In genomic region chr8:107684721-107685691, GRCm38 (mm10) we compare ENCODE assay signal across 9 mouse cellular contexts.
DNase-seq lines count a peak whose midpoint lies in the region; ATAC-seq and TF ChIP-seq lines count a peak whose summit lies in the region.
"Had no signal": no experiment of that assay in that cellular context is flagged by ENCODE, and none has a peak within 500 bp of the region (broad histone marks: within the 10 kb centered on the region; RNA-seq: fewer than 3 reads in every experiment).

No protein-coding gene starts in this region.

- ATAC-seq in limb, embryonic 14.5 days (ENCODE audit: low FRiP score, low read depth), result peak; percentile 79; the same call in 1 of the 2 replicates
- ATAC-seq in stomach, embryonic 15.5 days (ENCODE audit: insufficient read depth, low FRiP score, low read depth), result no peak

- DNase-seq in kidney, adult 2 months, result peak; percentile 4
- no peak for DNase-seq in kidney, adult 11 months
- peak; percentile 32 for DNase-seq in NIH3T3 (ENCODE audit: low read depth)
- DNase-seq in cerebellum, postnatal 36 days, result peak; percentile 40 to 43
- DNase-seq in heart, postnatal 4 days, result peak; percentile 11
- DNase-seq in limb, embryonic 14.5 days (ENCODE audit: low spot score), result peak; percentile 68
- no peak for DNase-seq in adrenal gland, postnatal 25 days

- no peaks in the 10 kb centered on the region for H3K4me1 ChIP-seq in kidney, adult 2 months (ENCODE audit: control insufficient read depth, insufficient read depth, low read length)
- peaks cover 10% of the 10 kb centered on the region for H3K4me1 ChIP-seq in limb, embryonic 14.5 days (ENCODE audit: control insufficient read depth, insufficient read depth, low read length)
- no peaks in the 10 kb centered on the region for H3K4me1 ChIP-seq in stomach, embryonic 15.5 days

- H3K9me3 ChIP-seq in limb, embryonic 14.5 days (ENCODE audit: control insufficient read depth, low read length), result no peaks in the 10 kb centered on the region
- H3K9me3 ChIP-seq in stomach, embryonic 15.5 days, result no peaks in the 10 kb centered on the region

- 66% methylated on average over 29 of the region's 29 CpGs for WGBS in kidney, adult 2 months
- WGBS in limb, embryonic 14.5 days, result 31% methylated on average over 29 of the region's 29 CpGs
- 54% methylated on average over 28 of the region's 29 CpGs for WGBS in stomach, embryonic 15.5 days

- H3K4me3 ChIP-seq in kidney, adult 2 months (ENCODE audit: insufficient read depth, low read depth, low read length), result no peak overlapping the region
- peak overlapping the region; percentile 6 for H3K4me3 ChIP-seq in limb, embryonic 14.5 days (replicated peaks; ENCODE audit: low read length)
- no peak overlapping the region for H3K4me3 ChIP-seq in stomach, embryonic 15.5 days (replicated peaks)
- H3K4me3 ChIP-seq: myocyte had no signal

- H3K9ac ChIP-seq in limb, embryonic 14.5 days (ENCODE audit: low read depth, low read length, severe bottlenecking), result no peak overlapping the region
- H3K9ac ChIP-seq in stomach, embryonic 15.5 days, result no peak overlapping the region

- no peaks in the 10 kb centered on the region for H3K36me3 ChIP-seq in kidney, adult 2 months (ENCODE audit: control insufficient read depth, insufficient read depth, low read length)
- H3K36me3 ChIP-seq in limb, embryonic 14.5 days (ENCODE audit: control insufficient read depth, insufficient read depth, low read length), result no peaks in the 10 kb centered on the region
- H3K36me3 ChIP-seq in stomach, embryonic 15.5 days, result no peaks in the 10 kb centered on the region

- H3K4me2 ChIP-seq in limb, embryonic 14.5 days (replicated peaks; ENCODE audit: low read depth, low read length, severe bottlenecking), result peak overlapping the region; percentile 25
- peak overlapping the region; percentile 25; the same call in 1 of the 2 replicates for H3K4me2 ChIP-seq in stomach, embryonic 15.5 days

- TF ChIP-seq CTCF in kidney, adult 2 months (conservative IDR thresholded peaks at IDR 0.05; ENCODE audit: insufficient read depth, insufficient read length, low read depth, low read length), result peak; percentile 37

- no peak overlapping the region for H3K27ac ChIP-seq in kidney, adult 2 months (ENCODE audit: insufficient read depth, low read depth, low read length)
- peak overlapping the region; percentile 21 for H3K27ac ChIP-seq in limb, embryonic 14.5 days (replicated peaks; ENCODE audit: low read depth, low read length)
- peak overlapping the region; percentile 41; the same call in 1 of the 2 replicates for H3K27ac ChIP-seq in stomach, embryonic 15.5 days

- TF ChIP-seq POLR2A in kidney, adult 2 months (IDR thresholded peaks at IDR 0.05; ENCODE audit: low read depth, low read length), result no peak
- TF ChIP-seq POLR2A in limb, embryonic 14.5 days (IDR thresholded peaks at IDR 0.05; ENCODE audit: borderline replicate concordance, extremely low read depth, insufficient read depth, insufficient read length), result no peak

- H3K27me3 ChIP-seq in kidney, adult 2 months (replicated peaks; ENCODE audit: control insufficient read depth, insufficient read depth, low read length), result no peaks in the 10 kb centered on the region
- no peaks in the 10 kb centered on the region for H3K27me3 ChIP-seq in limb, embryonic 14.5 days (ENCODE audit: control insufficient read depth, insufficient read depth, low read length)
- H3K27me3 ChIP-seq in stomach, embryonic 15.5 days (replicated peaks), result no peaks in the 10 kb centered on the region

Comparison
In these comparisons a context has a peak if more than half of its experiments do, and no peak if none do; other contexts are left out.
1. DNase-seq: peak in kidney, adult 2 months (single experiment), NIH3T3 (single experiment), cerebellum, postnatal 36 days (2 of 2), heart, postnatal 4 days (single experiment) and limb, embryonic 14.5 days (single experiment); none in kidney, adult 11 months (single experiment) and adrenal gland, postnatal 25 days (single experiment).